In the genomic region with DNA sequence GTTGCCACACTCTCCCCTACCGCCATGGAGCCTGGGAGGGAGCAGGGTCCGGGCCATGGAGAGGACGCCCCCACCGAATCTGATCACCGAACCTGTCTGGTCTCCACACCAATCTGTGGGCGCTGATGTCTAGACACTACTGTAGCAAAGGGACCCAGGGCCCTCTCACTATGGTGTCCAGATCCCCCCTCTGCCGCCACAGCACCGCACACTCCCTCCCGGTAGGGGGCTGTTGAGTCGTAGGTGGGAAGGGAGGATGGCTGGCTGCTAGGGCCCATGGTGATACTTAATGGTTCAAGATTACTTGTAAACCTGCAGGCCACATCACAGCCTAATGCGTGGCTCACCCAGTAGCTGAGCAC, we compare ENCODE assay signal across 8 mouse cellular contexts. TPM values are rescaled to one million over a fixed set of nuclear protein-coding genes. Genes with fewer than 3 reads are reported as not detected.
DNase-seq lines count a peak whose midpoint lies in the region; ATAC-seq and TF ChIP-seq lines count a peak whose summit lies in the region.

No protein-coding gene starts in this region.

- peak; percentile 48; the same call in 1 of the 2 replicates for TF ChIP-seq CTCF in brain, embryonic 14.5 days (IDR thresholded peaks at IDR 0.05; ENCODE audit: borderline replicate concordance, extremely low read depth, insufficient read depth, insufficient read length)

- no peak; the same call in 1 of the 2 replicates for ATAC-seq in lung, embryonic 15.5 days (ENCODE audit: borderline replicate concordance, extremely low read depth, low FRiP score, low TSS enrichment)
- ATAC-seq in hematopoietic stem cell, adult 5-6 weeks (replicated peaks in 1 of 2; ENCODE audit: insufficient read depth in 1 of 2, low FRiP score in 2 of 2, low TSS enrichment in 1 of 2, low read depth in 1 of 2, poor library complexity in 2 of 2, severe bottlenecking in 2 of 2), result peak; percentile 57 to 58; a peak in 3 of 4 replicates
- peak; percentile 68 for ATAC-seq in megakaryocyte progenitor cell, adult 5-6 weeks (replicated peaks; ENCODE audit: poor library complexity)

- H3K4me2 ChIP-seq in lung, embryonic 15.5 days, result peak overlapping the region; percentile 76

- DNase-seq in lung, adult 18-20 months, result no peak
- peak; percentile 40 for DNase-seq in brain, embryonic 14.5 days (ENCODE audit: low read depth)
- DNase-seq in c-Kit-positive CD71-positive TER-119-positive erythroid progenitor cells, embryonic 14.5 days (ENCODE audit: low spot score), result no peak
- no peak for DNase-seq in layer of hippocampus, adult 18-20 months (ENCODE audit: low spot score in 2 of 2)
- no peak for DNase-seq in kidney, adult 8-10 months

- no peaks in the 10 kb centered on the region for H3K9me3 ChIP-seq in lung, embryonic 15.5 days

- peak overlapping the region; percentile 58 for H3K4me3 ChIP-seq in lung, embryonic 15.5 days

- 5% methylated on average over 11 of the region's 11 CpGs for WGBS in lung, embryonic 15.5 days

- peak overlapping the region; percentile 85 for H3K27ac ChIP-seq in lung, embryonic 15.5 days

- TF ChIP-seq POLR2A in brain, embryonic 14.5 days (IDR thresholded peaks at IDR 0.05; ENCODE audit: borderline replicate concordance, extremely low read depth, insufficient read depth, insufficient read length, poor library complexity, severe bottlenecking), result no peak

- peak overlapping the region; percentile 69 for H3K9ac ChIP-seq in lung, embryonic 15.5 days

- H3K36me3 ChIP-seq in lung, embryonic 15.5 days, result no peaks in the 10 kb centered on the region; the same call in 1 of the 2 replicates

- no peaks in the 10 kb centered on the region for H3K27me3 ChIP-seq in lung, embryonic 15.5 days

- peaks cover 36% of the 10 kb centered on the region for H3K4me1 ChIP-seq in lung, embryonic 15.5 days

RNA-seq across cellular contexts. Expression of gene Gm20532, which starts 0.6 kb away (rescaled TPM):
- not detected in 2 replicates for polyA plus RNA-seq in lung, embryonic 15.5 days (2015; fragmentation: Nextera tagmentation; extraction: Ambion mirVana)
- not detected in 2 replicates for polyA plus RNA-seq in brain, embryonic 14.5 days (2012; rRNA removed)
- total RNA-seq in hematopoietic stem cell, adult 5-6 weeks (2017), result 0.88 TPM in 1 of 2 replicates, not detected in the other
- total RNA-seq in megakaryocyte progenitor cell, adult 5-6 weeks (2015), result not detected in 2 replicates
- total RNA-seq in megakaryocyte progenitor cell, adult 5-6 weeks (2017), result not detected in 2 replicates
- not detected for total RNA-seq in layer of hippocampus, adult 18-20 months (2021)

RNA-seq across cellular contexts. Expression of gene Egfl7, which starts 7.2 kb away (rescaled TPM):
- 339 and 341 TPM in 2 replicates for polyA plus RNA-seq in lung, embryonic 15.5 days (2015; fragmentation: Nextera tagmentation; extraction: Ambion mirVana)
- 139 and 192 TPM in 2 replicates for polyA plus RNA-seq in brain, embryonic 14.5 days (2012; rRNA removed)
- total RNA-seq in hematopoietic stem cell, adult 5-6 weeks (2017), result 145 and 179 TPM in 2 replicates
- total RNA-seq in megakaryocyte progenitor cell, adult 5-6 weeks (2015), result 29.9 and 58.3 TPM in 2 replicates
- 24.6 and 24.9 TPM in 2 replicates for total RNA-seq in megakaryocyte progenitor cell, adult 5-6 weeks (2017)
- 10 to 100 TPM; 53.5 to 59.7 TPM for total RNA-seq in layer of hippocampus, adult 18-20 months (2021)

RNA-seq across cellular contexts. Expression of gene Agpat2, which starts 17.2 kb away (rescaled TPM):
- polyA plus RNA-seq in lung, embryonic 15.5 days (2015; fragmentation: Nextera tagmentation; extraction: Ambion mirVana), result 39.1 and 41.1 TPM in 2 replicates
- 5.5 and 6.1 TPM in 2 replicates for polyA plus RNA-seq in brain, embryonic 14.5 days (2012; rRNA removed)
- 49.6 and 81.5 TPM in 2 replicates for total RNA-seq in hematopoietic stem cell, adult 5-6 weeks (2017)
- total RNA-seq in megakaryocyte progenitor cell, adult 5-6 weeks (2015), result 47.8 and 50.3 TPM in 2 replicates
- 43.5 and 52.3 TPM in 2 replicates for total RNA-seq in megakaryocyte progenitor cell, adult 5-6 weeks (2017)
- 1 to 10 TPM; 2.1 to 2.5 TPM for total RNA-seq in layer of hippocampus, adult 18-20 months (2021)

RNA-seq across cellular contexts. Expression of gene Fam69b, which starts 41.2 kb away (rescaled TPM):
- polyA plus RNA-seq in lung, embryonic 15.5 days (2015; fragmentation: Nextera tagmentation; extraction: Ambion mirVana), result 21.8 and 23.5 TPM in 2 replicates
- 119 and 133 TPM in 2 replicates for polyA plus RNA-seq in brain, embryonic 14.5 days (2012; rRNA removed)
- 28.3 and 57.6 TPM in 2 replicates for total RNA-seq in hematopoietic stem cell, adult 5-6 weeks (2017)
- 2.8 and 4.8 TPM in 2 replicates for total RNA-seq in megakaryocyte progenitor cell, adult 5-6 weeks (2015)
- 9.2 and 9.4 TPM in 2 replicates for total RNA-seq in megakaryocyte progenitor cell, adult 5-6 weeks (2017)
- 10 to 100 TPM; 67.9 to 72.8 TPM for total RNA-seq in layer of hippocampus, adult 18-20 months (2021)

Comparison
In these comparisons a context has a peak if more than half of its experiments do, and no peak if none do; other contexts are left out.
1. RNA of gene Agpat2, which starts 17.2 kb away (total RNA-seq): 43.5 to 52.3 TPM in megakaryocyte progenitor cell, adult 5-6 weeks and 49.6 to 81.5 TPM in hematopoietic stem cell, adult 5-6 weeks; 2.1 to 2.5 TPM in layer of hippocampus, adult 18-20 months; every median in the first group is over 10 times any median in the second.